In genomic region chr13:18767893-18768292, GRCm38 (mm10) we compare ENCODE assay signal across 25 mouse cellular contexts. TPM values are rescaled to one million over a fixed set of nuclear protein-coding genes. Genes with fewer than 3 reads are reported as not detected.
DNase-seq lines count a peak whose midpoint lies in the region; ATAC-seq and TF ChIP-seq lines count a peak whose summit lies in the region.
"Had no signal": no experiment of that assay in that cellular context is flagged by ENCODE, and none has a peak within 500 bp of the region (broad histone marks: within the 10 kb centered on the region; RNA-seq: fewer than 3 reads in every experiment).

No protein-coding gene starts in this region.

- H3K9ac ChIP-seq in kidney, embryonic 15.5 days = no peak overlapping the region
- H3K9ac ChIP-seq in neural tube, embryonic 11.5 days (ENCODE audit: low read length) = no peak overlapping the region
- H3K9ac ChIP-seq in neural tube, embryonic 15.5 days (replicated peaks) = no peak overlapping the region
- H3K9ac ChIP-seq in hindbrain, postnatal 0 days (replicated peaks; ENCODE audit: low read length) = no peak overlapping the region
- H3K9ac ChIP-seq: embryonic facial prominence, embryonic 13.5 days; heart, embryonic 13.5 days; liver, embryonic 13.5 days; lung, embryonic 15.5 days had no signal

- no peak for DNase-seq in kidney, adult 11 months
- no peak for DNase-seq in neural tube, embryonic 11.5 days (ENCODE audit: low spot score)
- DNase-seq in hindbrain, postnatal 0 days (ENCODE audit: low spot score) = peak; percentile 17
- DNase-seq in left cerebral cortex, postnatal 25 days (ENCODE audit: low spot score in 2 of 2) = no peak
- DNase-seq in thymus, adult 18-20 months = no peak
- DNase-seq: adrenal gland, adult 8-10 months; cerebellum, adult 11-12 months; cerebellum, postnatal 10 days; gastrocnemius, postnatal 36 days; heart, adult 2 months; heart, postnatal 14 days; kidney, postnatal 4 days; liver, embryonic 13.5 days; retina, postnatal 1 day; right cerebral cortex, postnatal 25 days; thymus, postnatal 25 days had no signal

- no peaks in the 10 kb centered on the region for H3K9me3 ChIP-seq in kidney, embryonic 15.5 days (replicated peaks)
- no peaks in the 10 kb centered on the region for H3K9me3 ChIP-seq in neural tube, embryonic 11.5 days (ENCODE audit: control insufficient read depth, low read length)
- H3K9me3 ChIP-seq in neural tube, embryonic 15.5 days (replicated peaks) = no peaks in the 10 kb centered on the region
- H3K9me3 ChIP-seq in hindbrain, postnatal 0 days (ENCODE audit: low read length) = no peaks in the 10 kb centered on the region
- H3K9me3 ChIP-seq: embryonic facial prominence, embryonic 13.5 days; heart, embryonic 13.5 days; liver, embryonic 13.5 days; lung, embryonic 15.5 days had no signal

- no peak overlapping the region for H3K4me3 ChIP-seq in kidney, embryonic 15.5 days (replicated peaks)
- no peak overlapping the region for H3K4me3 ChIP-seq in neural tube, embryonic 11.5 days (ENCODE audit: low read depth, low read length)
- no peak overlapping the region for H3K4me3 ChIP-seq in neural tube, embryonic 15.5 days (replicated peaks)
- H3K4me3 ChIP-seq in hindbrain, postnatal 0 days (ENCODE audit: low read length) = no peak overlapping the region
- H3K4me3 ChIP-seq: embryonic facial prominence, embryonic 13.5 days; heart, adult 2 months; heart, embryonic 13.5 days; liver, embryonic 13.5 days; lung, embryonic 15.5 days had no signal

- TF ChIP-seq CTCF in hindbrain, postnatal 0 days (IDR thresholded peaks at IDR 0.05; ENCODE audit: low read depth) = no peak

- 7% methylated on average over 2 of the region's 2 CpGs for WGBS in kidney, embryonic 15.5 days
- 12% methylated on average over 2 of the region's 2 CpGs for WGBS in neural tube, embryonic 11.5 days
- WGBS in neural tube, embryonic 15.5 days = 10% methylated on average over 2 of the region's 2 CpGs
- WGBS in hindbrain, postnatal 0 days = 4% methylated on average over 2 of the region's 2 CpGs

- no peak overlapping the region for H3K27ac ChIP-seq in kidney, embryonic 15.5 days
- H3K27ac ChIP-seq in neural tube, embryonic 11.5 days (ENCODE audit: low read depth, low read length) = 0 out of 2 replicates have a peak overlapping the region, but pooled peaks have one; percentile 20
- no peak overlapping the region for H3K27ac ChIP-seq in neural tube, embryonic 15.5 days (replicated peaks)
- H3K27ac ChIP-seq in hindbrain, postnatal 0 days = no peak overlapping the region
- H3K27ac ChIP-seq: embryonic facial prominence, embryonic 13.5 days; heart, adult 2 months; heart, embryonic 13.5 days; liver, embryonic 13.5 days; lung, embryonic 15.5 days; macrophage had no signal

- peaks cover 14% of the 10 kb centered on the region for H3K4me1 ChIP-seq in kidney, embryonic 15.5 days
- peaks cover 8% of the 10 kb centered on the region; the same call in 1 of the 2 replicates for H3K4me1 ChIP-seq in neural tube, embryonic 11.5 days (ENCODE audit: control insufficient read depth, insufficient read depth, low read length)
- H3K4me1 ChIP-seq in neural tube, embryonic 15.5 days = 0 out of 2 replicates have a peak, but pooled peaks cover 4% of the 10 kb centered on the region
- peaks cover 5% of the 10 kb centered on the region; the same call in 1 of the 2 replicates for H3K4me1 ChIP-seq in hindbrain, postnatal 0 days (ENCODE audit: insufficient read depth, low read length)
- H3K4me1 ChIP-seq: embryonic facial prominence, embryonic 13.5 days; liver, embryonic 13.5 days; lung, embryonic 15.5 days had no signal

- H3K4me2 ChIP-seq in kidney, embryonic 15.5 days = no peak overlapping the region
- no peak overlapping the region for H3K4me2 ChIP-seq in neural tube, embryonic 11.5 days (ENCODE audit: low read depth)
- no peak overlapping the region for H3K4me2 ChIP-seq in neural tube, embryonic 15.5 days
- no peak overlapping the region for H3K4me2 ChIP-seq in hindbrain, postnatal 0 days (ENCODE audit: low read depth, low read length)
- H3K4me2 ChIP-seq: embryonic facial prominence, embryonic 13.5 days; heart, embryonic 13.5 days; liver, embryonic 13.5 days; lung, embryonic 15.5 days had no signal

- no peaks in the 10 kb centered on the region for H3K27me3 ChIP-seq in kidney, embryonic 15.5 days
- H3K27me3 ChIP-seq in neural tube, embryonic 11.5 days (ENCODE audit: control insufficient read depth, insufficient read depth, low read length) = no peaks in the 10 kb centered on the region
- no peaks in the 10 kb centered on the region for H3K27me3 ChIP-seq in neural tube, embryonic 15.5 days (replicated peaks)
- H3K27me3 ChIP-seq in hindbrain, postnatal 0 days (ENCODE audit: insufficient read depth, low read length) = no peaks in the 10 kb centered on the region
- H3K27me3 ChIP-seq: embryonic facial prominence, embryonic 13.5 days; heart, embryonic 13.5 days; liver, embryonic 13.5 days; lung, embryonic 15.5 days had no signal

- H3K36me3 ChIP-seq in kidney, embryonic 15.5 days = no peaks in the 10 kb centered on the region
- no peaks in the 10 kb centered on the region for H3K36me3 ChIP-seq in neural tube, embryonic 11.5 days (ENCODE audit: control insufficient read depth, insufficient read depth, low read length)
- no peaks in the 10 kb centered on the region for H3K36me3 ChIP-seq in neural tube, embryonic 15.5 days
- no peaks in the 10 kb centered on the region for H3K36me3 ChIP-seq in hindbrain, postnatal 0 days (ENCODE audit: insufficient read depth, low read length)
- H3K36me3 ChIP-seq: embryonic facial prominence, embryonic 13.5 days; heart, embryonic 13.5 days; liver, embryonic 13.5 days; lung, embryonic 15.5 days had no signal

- intact Hi-C loops in left cerebral cortex, postnatal 25 days (cut with DNase I) = no loop called here

- 0 out of 2 replicates have a peak, but pooled peaks have one; percentile 33 for ATAC-seq in kidney, embryonic 15.5 days (replicated peaks; ENCODE audit: low FRiP score)
- ATAC-seq in neural tube, embryonic 11.5 days (ENCODE audit: insufficient read depth, low FRiP score, low TSS enrichment) = no peak
- ATAC-seq in neural tube, embryonic 15.5 days (ENCODE audit: low FRiP score) = no peak
- ATAC-seq in hindbrain, postnatal 0 days = no peak
- ATAC-seq: activated CD4-positive, CD25-positive, alpha-beta regulatory T cell, adult 4 months; forebrain, embryonic 16.5 days; intestine, postnatal 0 days had no signal

RNA-seq across cellular contexts. Expression of gene Vps41, which starts 50.8 kb away (rescaled TPM):
- polyA plus RNA-seq in kidney, embryonic 15.5 days (2015; fragmentation: Nextera tagmentation; extraction: Ambion mirVana) = 59.0 and 61.1 TPM in 2 replicates
- polyA plus RNA-seq in neural tube, embryonic 11.5 days (2014; fragmentation: Nextera tagmentation; extraction: Ambion mirVana) = 99.5 and 102 TPM in 2 replicates
- polyA plus RNA-seq in neural tube, embryonic 15.5 days (2015; fragmentation: Nextera tagmentation; extraction: Ambion mirVana) = 103 and 104 TPM in 2 replicates
- total RNA-seq in hindbrain, postnatal 0 days (2014; rRNA removed) = 85.8 and 89.4 TPM in 2 replicates
- polyA plus RNA-seq in hindbrain, postnatal 0 days (2015; fragmentation: Nextera tagmentation; extraction: Ambion mirVana) = 90.5 and 91.1 TPM in 2 replicates
- total RNA-seq in left cerebral cortex, postnatal 25 days (2021) = 100 to 1,000 TPM; 152 TPM
